7 mouse cellular contexts compared by ENCODE assay signal in genomic region chr15:8710146-8711006, GRCm38 (mm10). TPM values are rescaled to one million over a fixed set of nuclear protein-coding genes. Genes with fewer than 3 reads are reported as not detected.
A peak's percentile ranks its signal among the peaks of the same experiment; 100 is the strongest.
DNase-seq lines count a peak whose midpoint lies in the region; ATAC-seq lines count a peak whose summit lies in the region.

Gene Slc1a3, minus strand, starts transcription at chr15:8710764.

- H3K4me1 ChIP-seq in intestine, embryonic 16.5 days (ENCODE audit: control insufficient read depth, insufficient read depth, low read length) = no peaks in the 10 kb centered on the region
- peaks cover 38% of the 10 kb centered on the region for H3K4me1 ChIP-seq in limb, embryonic 10.5 days

- peak within 1 kb of the TSS; percentile 67 for H3K9ac ChIP-seq in intestine, embryonic 16.5 days (ENCODE audit: low read depth, low read length)

- ATAC-seq in intestine, embryonic 16.5 days = peak; percentile 96

- no peaks in the 10 kb centered on the region for H3K36me3 ChIP-seq in intestine, embryonic 16.5 days (ENCODE audit: control insufficient read depth, insufficient read depth, low read length)
- peaks cover 7% of the 10 kb centered on the region; the same call in 1 of the 2 replicates for H3K36me3 ChIP-seq in limb, embryonic 10.5 days

- H3K4me3 ChIP-seq in intestine, embryonic 16.5 days (ENCODE audit: low read length) = peak within 1 kb of the TSS; percentile 65
- peak within 1 kb of the TSS; percentile 66 for H3K4me3 ChIP-seq in limb, embryonic 10.5 days

- no peaks in the 10 kb centered on the region for H3K27me3 ChIP-seq in intestine, embryonic 16.5 days (replicated peaks; ENCODE audit: control insufficient read depth, insufficient read depth, low read length)
- no peaks in the 10 kb centered on the region for H3K27me3 ChIP-seq in limb, embryonic 10.5 days (ENCODE audit: low read depth, poor library complexity, severe bottlenecking)

- peak within 1 kb of the TSS; percentile 80 for H3K4me2 ChIP-seq in intestine, embryonic 16.5 days (ENCODE audit: low read depth, low read length)

- no peak within 1 kb of the TSS for H3K27ac ChIP-seq in intestine, embryonic 16.5 days (ENCODE audit: low read length)
- H3K27ac ChIP-seq in limb, embryonic 10.5 days = peak within 1 kb of the TSS; percentile 85

- under 1% methylated on average over 34 of the region's 34 CpGs for WGBS in intestine, embryonic 16.5 days
- under 1% methylated on average over 34 of the region's 34 CpGs for WGBS in limb, embryonic 10.5 days

- no peaks in the 10 kb centered on the region for H3K9me3 ChIP-seq in intestine, embryonic 16.5 days (ENCODE audit: control insufficient read depth, low read length)
- no peaks in the 10 kb centered on the region for H3K9me3 ChIP-seq in limb, embryonic 10.5 days (replicated peaks)

- peak; percentile 15 for DNase-seq in adrenal gland, adult 8-10 months
- DNase-seq in cerebellum, postnatal 14 days = peak; percentile 48 to 57
- DNase-seq in gastrocnemius, postnatal 4 days (ENCODE audit: low spot score in 2 of 2) = peak; percentile 17 to 23
- peak; percentile 70 for DNase-seq in limb, embryonic 10.5 days (ENCODE audit: low spot score)
- DNase-seq in mesoderm, embryonic 11.5 days (ENCODE audit: low read depth, low spot score) = peak; percentile 63
- DNase-seq in right cerebral cortex, postnatal 4 days = peak; percentile 17

RNA-seq across cellular contexts. Expression of gene Slc1a3, which starts in this region (rescaled TPM):
- 10 to 100 TPM in 3 of 4 experiments, 1 to 10 TPM in 1; 5.7 to 19.4 (median 16.8) TPM for total RNA-seq in adrenal gland, adult 8-10 months (2022)
- 1 to 10 TPM; 4.9 to 6.3 TPM for total RNA-seq in gastrocnemius, postnatal 4 days (2021)
- polyA plus RNA-seq in intestine, embryonic 16.5 days (2015; fragmentation: Nextera tagmentation; extraction: Ambion mirVana) = 3.7 and 4.0 TPM in 2 replicates
- 19.9 and 24.1 TPM in 2 replicates for polyA plus RNA-seq in limb, embryonic 10.5 days (2016; fragmentation: Nextera tagmentation; extraction: Ambion mirVana)

Comparison
In these comparisons a context has a peak if more than half of its experiments do, and no peak if none do; other contexts are left out.
1. DNase-seq: peak in every context shown above with its lines; median percentile 70 in limb, embryonic 10.5 days; 63 in mesoderm, embryonic 11.5 days; 52 in cerebellum, postnatal 14 days; 20 in gastrocnemius, postnatal 4 days; 17 in right cerebral cortex, postnatal 4 days; 15 in adrenal gland, adult 8-10 months.